In the genomic region with DNA sequence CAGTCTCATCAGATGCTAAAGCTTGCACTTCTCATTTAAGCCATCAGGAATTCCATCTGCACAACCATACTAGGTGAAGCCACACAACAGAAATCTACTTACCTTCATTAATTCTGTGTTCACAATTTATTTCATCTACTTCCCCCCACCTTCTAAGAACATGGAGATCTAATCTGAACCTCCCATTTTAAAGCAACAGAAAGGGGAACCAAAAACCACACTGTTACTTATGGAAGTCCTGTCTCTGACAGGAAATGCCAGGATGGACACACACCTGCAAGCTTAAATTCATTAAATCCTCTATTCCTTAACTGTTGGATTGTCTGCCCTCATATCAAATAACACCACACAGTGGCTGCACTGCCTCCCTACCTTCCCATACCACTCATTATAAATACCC, we compare ENCODE assay signal across 26 mouse cellular contexts. TPM values are rescaled to one million over a fixed set of nuclear protein-coding genes. Genes with fewer than 3 reads are reported as not detected.
DNase-seq lines count a peak whose midpoint lies in the region; ATAC-seq and TF ChIP-seq lines count a peak whose summit lies in the region.
"Had no signal": no experiment of that assay in that cellular context is flagged by ENCODE, and none has a peak within 500 bp of the region (broad histone marks: within the 10 kb centered on the region; RNA-seq: fewer than 3 reads in every experiment).

No protein-coding gene starts in this region.

- intact Hi-C loops in left cerebral cortex, adult 2 months (cut with DNase I): no loop called here

- DNase-seq in G1E (ENCODE audit: low spot score) (peak; percentile 16), MEL-GATA-1-ER (ENCODE audit: extremely low read depth, low read depth) (peak; percentile 46)
- peak; percentile 24 for DNase-seq in splenic B cell, adult 2 months (ENCODE audit: low read depth, low spot score)
- no peak for DNase-seq in thymus, postnatal 10 days (ENCODE audit: low spot score in 2 of 2)
- no peak for DNase-seq in layer of hippocampus, adult 9-10 months (ENCODE audit: low spot score)
- no peak for DNase-seq in left cerebral cortex, adult 2 months (ENCODE audit: extremely low spot score in 1 of 2, low spot score in 2 of 2)
- DNase-seq: adrenal gland, adult 8-10 months; adrenal gland, postnatal 25 days; cerebellum, adult 11-12 months; cerebellum, adult 8-10 months; cerebellum, postnatal 10 days; embryo, embryonic 11 days; gastrocnemius, postnatal 25 days; heart, adult 2 months; heart, postnatal 36 days had no signal

- TF ChIP-seq CTCF in G1E (IDR thresholded peaks at IDR 0.05; ENCODE audit: low read depth, low read length): no peak
- no peak for TF ChIP-seq CTCF in left cerebral cortex, adult 2 months (IDR thresholded peaks at IDR 0.05)

- no peaks in the 10 kb centered on the region for H3K27me3 ChIP-seq in G1E (ENCODE audit: insufficient read depth, low read length)
- H3K27me3 ChIP-seq in splenic B cell, adult 2 months (ENCODE audit: control insufficient read depth, insufficient read depth, low read length, poor library complexity, severe bottlenecking): no peaks in the 10 kb centered on the region
- H3K27me3 ChIP-seq: embryonic facial prominence, embryonic 13.5 days; forebrain, embryonic 12.5 days; forebrain, embryonic 15.5 days; hindbrain, embryonic 13.5 days; intestine, embryonic 15.5 days had no signal

- no peak overlapping the region for H3K4me3 ChIP-seq in G1E (ENCODE audit: low read depth, low read length)
- H3K4me3 ChIP-seq in left cerebral cortex, adult 2 months: no peak overlapping the region
- H3K4me3 ChIP-seq: embryonic facial prominence, embryonic 10.5 days; embryonic facial prominence, embryonic 13.5 days; erythroblast, embryonic 14.5 days; forebrain, embryonic 12.5 days; forebrain, embryonic 15.5 days; heart, adult 2 months; hindbrain, embryonic 10.5 days; hindbrain, embryonic 13.5 days; intestine, embryonic 15.5 days had no signal

- no peaks in the 10 kb centered on the region for H3K9me3 ChIP-seq in G1E (replicated peaks)
- H3K9me3 ChIP-seq: embryonic facial prominence, embryonic 10.5 days; embryonic facial prominence, embryonic 13.5 days; forebrain, embryonic 12.5 days; forebrain, embryonic 15.5 days; hindbrain, embryonic 10.5 days; hindbrain, embryonic 13.5 days; intestine, embryonic 15.5 days had no signal

- peaks cover 22% of the 10 kb centered on the region for H3K36me3 ChIP-seq in G1E (replicated peaks)
- no peaks in the 10 kb centered on the region for H3K36me3 ChIP-seq in splenic B cell, adult 2 months (ENCODE audit: control insufficient read depth, insufficient read depth, low read length, poor library complexity, severe bottlenecking)

- H3K4me1 ChIP-seq in G1E (ENCODE audit: insufficient read depth, low read depth, low read length): peaks cover 28% of the 10 kb centered on the region
- H3K4me1 ChIP-seq: forebrain, embryonic 12.5 days; forebrain, embryonic 15.5 days; hindbrain, embryonic 10.5 days; hindbrain, embryonic 13.5 days had no signal

- no peak for ATAC-seq in G1E (ENCODE audit: extremely low read depth, insufficient number of reproducible peaks, low FRiP score, poor library complexity, severe bottlenecking)
- peak; percentile 72 for ATAC-seq in megakaryocyte, adult 5-6 weeks (ENCODE audit: poor library complexity, severe bottlenecking)
- ATAC-seq: activated CD4-positive, CD25-positive, alpha-beta regulatory T cell, adult 4 months; forebrain, embryonic 15.5 days; hindbrain, embryonic 16.5 days; intestine, embryonic 15.5 days had no signal

- no peak overlapping the region for H3K27ac ChIP-seq in left cerebral cortex, adult 2 months
- H3K27ac ChIP-seq: embryonic facial prominence, embryonic 10.5 days; embryonic facial prominence, embryonic 13.5 days; forebrain, embryonic 12.5 days; forebrain, embryonic 15.5 days; heart, adult 2 months; hindbrain, embryonic 10.5 days; hindbrain, embryonic 13.5 days; intestine, embryonic 15.5 days had no signal

RNA-seq across cellular contexts. Expression of gene Pias1, which starts 35.0 kb away (rescaled TPM):
- total RNA-seq in G1E (2014; fragmentation: Nextera tagmentation) (125 and 136 TPM in 2 replicates), G1E (2017) (45.8 and 51.6 TPM in 2 replicates)
- 1.2 and 1.5 TPM in 2 replicates for polyA plus RNA-seq in G1E (2012)
- 92.7 and 96.1 TPM in 2 replicates for total RNA-seq in megakaryocyte, adult 5-6 weeks (2015)
- 43.3 and 47.9 TPM in 2 replicates for total RNA-seq in megakaryocyte, adult 5-6 weeks (2017)
- total RNA-seq in left cerebral cortex, adult 2 months (2021): 10 to 100 TPM; 66.0 to 68.6 TPM

Comparison
In these comparisons a context has a peak if more than half of its experiments do, and no peak if none do; other contexts are left out.
1. DNase-seq: peak in G1E (single experiment), MEL-GATA-1-ER (single experiment) and splenic B cell, adult 2 months (single experiment); none in thymus, postnatal 10 days (0 of 2), layer of hippocampus, adult 9-10 months (single experiment) and left cerebral cortex, adult 2 months (0 of 2).